21 mouse cellular contexts compared by ENCODE assay signal in the genomic region with DNA sequence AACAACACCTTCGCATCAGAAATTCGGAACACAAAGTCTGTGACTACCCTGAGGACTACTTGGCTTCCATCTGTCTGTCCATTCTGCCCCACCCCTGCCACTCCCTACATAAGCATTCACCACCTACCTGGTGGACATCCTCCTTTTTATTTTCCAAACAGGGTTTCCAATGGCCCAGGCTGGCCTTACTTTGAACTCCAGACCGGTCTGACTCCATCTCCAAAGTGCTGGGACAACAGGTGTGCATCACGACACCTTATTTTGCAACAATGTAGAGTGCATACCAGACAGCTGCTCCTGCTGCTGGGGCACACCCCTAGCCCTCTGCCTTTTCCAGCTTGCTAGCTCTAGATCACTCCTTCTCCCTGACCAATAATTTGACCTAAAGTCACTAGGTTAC.
A peak's percentile ranks its signal among the peaks of the same experiment; 100 is the strongest.
DNase-seq lines count a peak whose midpoint lies in the region; ATAC-seq and TF ChIP-seq lines count a peak whose summit lies in the region.
"Had no signal": no experiment of that assay in that cellular context is flagged by ENCODE, and none has a peak within 500 bp of the region (broad histone marks: within the 10 kb centered on the region; RNA-seq: fewer than 3 reads in every experiment).

No protein-coding gene starts in this region.

- H3K36me3 ChIP-seq in E14TG2a.4 (ENCODE audit: insufficient read depth, low read length) (no peaks in the 10 kb centered on the region), ES-Bruce4 (ENCODE audit: control insufficient read depth, insufficient read depth, low read length, poor library complexity, severe bottlenecking) (no peaks in the 10 kb centered on the region)
- H3K36me3 ChIP-seq in liver, embryonic 15.5 days (replicated peaks) = no peaks in the 10 kb centered on the region
- H3K36me3 ChIP-seq in hindbrain, embryonic 10.5 days = no peaks in the 10 kb centered on the region
- H3K36me3 ChIP-seq: embryonic facial prominence, embryonic 15.5 days; heart, embryonic 10.5 days; intestine, embryonic 15.5 days had no signal

- H3K4me2 ChIP-seq in liver, embryonic 15.5 days = peak overlapping the region; percentile 53
- H3K4me2 ChIP-seq: embryonic facial prominence, embryonic 15.5 days; forebrain, embryonic 15.5 days; hindbrain, embryonic 13.5 days; intestine, embryonic 15.5 days had no signal

- H3K4me1 ChIP-seq in E14TG2a.4 (replicated peaks; ENCODE audit: low read depth, low read length) = peaks cover 90% of the 10 kb centered on the region
- peaks cover 23% of the 10 kb centered on the region for H3K4me1 ChIP-seq in ES-Bruce4 (ENCODE audit: control insufficient read depth, insufficient read depth, low read length)
- H3K4me1 ChIP-seq in liver, embryonic 15.5 days (replicated peaks) = peaks cover 90% of the 10 kb centered on the region
- H3K4me1 ChIP-seq in hindbrain, embryonic 10.5 days (replicated peaks) = peaks cover 24% of the 10 kb centered on the region

- TF ChIP-seq EP300 in ES-Bruce4 (IDR thresholded peaks at IDR 0.05; ENCODE audit: insufficient read depth, low read depth, low read length) = peak; percentile 92

- 73% methylated on average over 4 of the region's 4 CpGs for WGBS in liver, embryonic 15.5 days (ENCODE audit: insufficient replicate concordance)
- 92% methylated on average over 4 of the region's 4 CpGs for WGBS in hindbrain, embryonic 10.5 days

- peak overlapping the region; percentile 46; the same call in 1 of the 2 replicates for H3K4me3 ChIP-seq in E14TG2a.4 (replicated peaks; ENCODE audit: low read length)
- H3K4me3 ChIP-seq in ES-Bruce4 (ENCODE audit: low read depth, low read length) = no peak overlapping the region
- H3K4me3 ChIP-seq in liver, embryonic 15.5 days (replicated peaks) = no peak overlapping the region
- no peak overlapping the region for H3K4me3 ChIP-seq in hindbrain, embryonic 10.5 days
- H3K4me3 ChIP-seq: embryonic facial prominence, embryonic 15.5 days; erythroblast, embryonic 14.5 days; forebrain, embryonic 15.5 days; heart, embryonic 10.5 days; hindbrain, embryonic 13.5 days; intestine, embryonic 15.5 days had no signal

- no peak overlapping the region for H3K9ac ChIP-seq in ES-Bruce4 (ENCODE audit: low read depth, poor library complexity, severe bottlenecking)
- 0 out of 2 replicates have a peak overlapping the region, but pooled peaks have one; percentile 2 for H3K9ac ChIP-seq in liver, embryonic 15.5 days
- H3K9ac ChIP-seq: embryonic facial prominence, embryonic 15.5 days; forebrain, embryonic 15.5 days; hindbrain, embryonic 13.5 days; intestine, embryonic 15.5 days had no signal

- H3K9me3 ChIP-seq in E14TG2a.4 (ENCODE audit: low read length) (no peaks in the 10 kb centered on the region), ES-Bruce4 (replicated peaks; ENCODE audit: control insufficient read depth, insufficient read depth, low read length, poor library complexity, severe bottlenecking) (no peaks in the 10 kb centered on the region)
- no peaks in the 10 kb centered on the region for H3K9me3 ChIP-seq in liver, embryonic 15.5 days (replicated peaks)
- no peaks in the 10 kb centered on the region for H3K9me3 ChIP-seq in hindbrain, embryonic 10.5 days
- H3K9me3 ChIP-seq: embryonic facial prominence, embryonic 15.5 days; forebrain, embryonic 15.5 days; heart, embryonic 10.5 days; hindbrain, embryonic 13.5 days; intestine, embryonic 15.5 days had no signal

- no peak for TF ChIP-seq CTCF in E14TG2a.4 (conservative IDR thresholded peaks at IDR 0.05; ENCODE audit: low read length)
- TF ChIP-seq CTCF in ES-Bruce4 (IDR thresholded peaks at IDR 0.05; ENCODE audit: low read depth, low read length) = no peak

- DNase-seq in ZHBTc4 (ENCODE audit: low read depth, low spot score) (peak; percentile 58), adipocyte (ENCODE audit: low spot score) (no peak)
- DNase-seq in hindbrain, embryonic 10.5 days (ENCODE audit: low spot score) = no peak
- no peak for DNase-seq in adrenal gland, postnatal 4 days (ENCODE audit: low spot score in 2 of 2)
- DNase-seq: adrenal gland, postnatal 25 days; cerebellum, adult 2 months; cerebellum, postnatal 10 days; embryo, embryonic 11 days; gastrocnemius, postnatal 10 days; heart, adult 18-20 months; heart, postnatal 10 days; heart, postnatal 4 days had no signal

- no peak for TF ChIP-seq POLR2A in ES-Bruce4 (IDR thresholded peaks at IDR 0.05; ENCODE audit: insufficient read depth, low read length)

- H3K27me3 ChIP-seq in E14TG2a.4 (ENCODE audit: insufficient read depth, low read length) (peaks cover 15% of the 10 kb centered on the region), ES-Bruce4 (ENCODE audit: control insufficient read depth, insufficient read depth, low read length, poor library complexity, severe bottlenecking) (no peaks in the 10 kb centered on the region)
- H3K27me3 ChIP-seq in liver, embryonic 15.5 days = no peaks in the 10 kb centered on the region
- peaks cover 26% of the 10 kb centered on the region for H3K27me3 ChIP-seq in hindbrain, embryonic 10.5 days (ENCODE audit: insufficient read depth, poor library complexity, severe bottlenecking)
- H3K27me3 ChIP-seq: forebrain, embryonic 15.5 days had no signal

- no peak for ATAC-seq in liver, embryonic 15.5 days (ENCODE audit: insufficient read depth)
- ATAC-seq: forebrain, embryonic 15.5 days; intestine, embryonic 15.5 days had no signal

- peak overlapping the region; percentile 78 for H3K27ac ChIP-seq in ES-Bruce4 (ENCODE audit: insufficient read depth, low read length)
- H3K27ac ChIP-seq in liver, embryonic 15.5 days (replicated peaks) = peak overlapping the region; percentile 78
- H3K27ac ChIP-seq in hindbrain, embryonic 10.5 days = no peak overlapping the region
- H3K27ac ChIP-seq: embryonic facial prominence, embryonic 15.5 days; forebrain, embryonic 15.5 days; hindbrain, embryonic 13.5 days; intestine, embryonic 15.5 days had no signal
